Mouse (Mus musculus) limb, embryonic 11.5 days (tissue): ENCODE measurements at regions not wholly inside any gene's neighbourhood (a gene's known extent, or its start where the extent isn't known, plus 50 kb on each side); places are given as distances from the start of the nearest gene placed in this dataset.
A peak's percentile ranks its signal among the peaks of the same experiment; 100 is the strongest.

Source experiments
- ATAC-seq: fragments of 200-750 bp; cut with Nextera tagmentation; 2 replicates; pipeline ENCODE4 v1.8.0; 2017; ENCODE audit warnings: low read depth; ENCODE audit not compliant: insufficient number of reproducible peaks, low FRiP score, low TSS enrichment
- DNase-seq: peaks from one replicate; pipeline ENCODE4 v3.0.0-alpha.2; 2015; ENCODE audit warnings: low spot score
- H3K27ac ChIP-seq: fragments of 300-500 bp; sonication (generic); replicated peaks from 2 replicates; pipeline ENCODE4 v1.5.1; 2014; ENCODE audit warnings: low read depth, mild to moderate bottlenecking, low read length
- H3K27me3 ChIP-seq: fragments of 300-500 bp; sonication (generic); 2 replicates; pipeline ENCODE4 v1.6.1; 2014; ENCODE audit warnings: mild to moderate bottlenecking, low read length, mixed read lengths; ENCODE audit not compliant: control insufficient read depth, insufficient read depth
- H3K36me3 ChIP-seq: fragments of 300-500 bp; sonication (generic); 2 replicates; pipeline ENCODE4 v1.6.1; 2014; ENCODE audit warnings: mild to moderate bottlenecking, low read length, moderate library complexity, mixed read lengths; ENCODE audit not compliant: control insufficient read depth, insufficient read depth
- H3K4me1 ChIP-seq: fragments of 300-500 bp; sonication (generic); 2 replicates; pipeline ENCODE4 v1.6.1; 2014; ENCODE audit warnings: low read length, mixed read lengths; ENCODE audit not compliant: control insufficient read depth, insufficient read depth
- H3K4me2 ChIP-seq: fragments of 300-500 bp; sonication (generic); 2 replicates; pipeline ENCODE4 v1.6.1; 2014; ENCODE audit warnings: low read depth, mild to moderate bottlenecking, moderate library complexity; ENCODE audit not compliant: severe bottlenecking
- H3K4me3 ChIP-seq: fragments of 300-500 bp; sonication (generic); 2 replicates; pipeline ENCODE4 v1.5.1; 2014; ENCODE audit warnings: low read depth, low read length
- H3K9ac ChIP-seq: fragments of 300-500 bp; sonication (generic); 2 replicates; pipeline ENCODE4 v1.6.1; 2014; ENCODE audit warnings: mild to moderate bottlenecking, low read length
- H3K9me3 ChIP-seq: fragments of 300-500 bp; sonication (generic); 2 replicates; pipeline ENCODE4 v1.6.1; 2016; ENCODE audit warnings: low read length; ENCODE audit not compliant: control insufficient read depth
- WGBS: fragments of 180-500 bp; shearing (Covaris S2); extraction: QIAGEN DNeasy Blood & Tissue Kit; methylation state at CpG from one replicate; pipeline ENCODE4 v1.1.7; 2014; 5-methylcytosine and 5-hydroxymethylcytosine counted together

DNA sequence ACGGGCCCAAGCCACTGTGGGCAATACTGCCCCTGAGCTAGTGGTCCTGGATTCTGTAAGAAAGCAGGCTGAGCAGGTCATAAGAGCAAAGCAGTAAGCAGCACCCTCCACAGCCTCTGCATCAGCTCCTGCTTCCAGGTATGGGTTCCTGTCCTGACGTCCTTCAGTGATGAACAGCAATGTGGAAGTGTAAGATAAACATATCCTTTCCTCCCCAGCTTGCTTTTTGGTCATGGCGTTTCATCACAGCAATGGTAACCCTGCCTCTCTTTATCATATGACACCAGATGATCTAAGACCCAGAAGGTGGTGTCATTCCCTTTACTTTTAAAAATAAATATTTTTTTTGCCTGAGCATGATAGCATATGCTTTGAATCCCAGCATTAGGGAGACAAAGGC, 138.9 kb upstream of the Lhx1 start:
- DNase-seq (no peak), ATAC-seq (no peak)
- Histone ChIP-seq H3K9ac (no peak overlapping the region), H3K4me1 (peaks cover 7% of the 10 kb centered on the region), H3K27me3 (no peaks in the 10 kb centered on the region), H3K9me3 (no peaks in the 10 kb centered on the region), H3K27ac (no peak overlapping the region), H3K4me3 (no peak overlapping the region), H3K4me2 (no peak overlapping the region), H3K36me3 (no peaks in the 10 kb centered on the region)
- 70% methylated on average over 3 of the region's 3 CpGs for WGBS

DNA sequence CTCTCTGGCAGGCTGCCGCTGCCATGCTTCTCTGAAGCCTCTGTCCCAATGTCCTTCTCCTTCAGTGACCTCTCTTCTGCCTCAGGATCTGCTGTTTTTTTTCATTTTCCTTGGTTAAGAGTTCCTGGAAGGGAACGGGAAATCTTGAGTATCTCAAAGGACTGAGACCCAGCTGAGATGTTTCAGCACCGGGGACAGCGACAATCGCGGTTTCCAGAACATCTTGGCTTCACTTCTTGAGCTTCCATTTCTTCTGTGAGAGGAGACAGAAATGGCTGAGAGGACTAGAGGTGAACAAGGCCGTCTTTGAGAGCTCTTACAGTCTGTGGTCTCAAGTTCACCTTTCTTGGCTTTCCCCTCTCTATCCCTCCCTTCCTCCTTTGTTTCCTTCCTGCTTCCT, 136.6 kb upstream of the Lhx1 start:
- Histone ChIP-seq H3K36me3 (no peaks in the 10 kb centered on the region), H3K4me3 (no peak overlapping the region), H3K27me3 (no peaks in the 10 kb centered on the region), H3K9ac (no peak overlapping the region), H3K9me3 (no peaks in the 10 kb centered on the region), H3K4me1 (peaks cover 7% of the 10 kb centered on the region), H3K27ac (no peak overlapping the region), H3K4me2 (no peak overlapping the region)
- no peak for ATAC-seq
- WGBS = 14% methylated on average over 7 of the region's 7 CpGs
- DNase-seq = peak; percentile 89

DNA sequence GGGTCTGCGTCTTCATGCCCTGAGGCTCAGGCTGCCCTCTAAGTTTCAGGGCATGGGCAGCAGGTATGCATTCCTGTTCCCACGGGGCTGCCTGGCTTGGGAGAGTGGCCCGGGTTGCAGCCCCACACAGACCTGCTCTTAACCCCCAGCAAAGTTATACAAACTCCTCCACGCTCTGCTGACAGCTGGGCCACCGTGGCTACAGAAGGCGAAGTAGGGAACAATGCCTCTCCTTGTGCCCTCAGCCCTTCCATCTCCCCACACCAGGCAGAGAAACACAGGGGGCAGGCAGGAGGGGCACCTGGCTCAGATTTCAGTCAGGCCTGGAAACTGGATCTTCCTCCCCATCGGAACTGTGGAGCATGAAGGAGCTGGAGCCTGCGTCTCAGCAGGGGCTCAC, 135.5 kb upstream of the Lhx1 start:
- no peak overlapping the region for H3K9ac ChIP-seq
- H3K4me3 ChIP-seq = no peak overlapping the region
- no peaks in the 10 kb centered on the region for H3K36me3 ChIP-seq
- DNase-seq (peak; percentile 47), ATAC-seq (no peak)
- peaks cover 7% of the 10 kb centered on the region for H3K4me1 ChIP-seq
- H3K27ac ChIP-seq = no peak overlapping the region
- WGBS = 26% methylated on average over 8 of the region's 8 CpGs
- H3K9me3 ChIP-seq = no peaks in the 10 kb centered on the region
- H3K27me3 ChIP-seq = no peaks in the 10 kb centered on the region
- no peak overlapping the region for H3K4me2 ChIP-seq

DNA sequence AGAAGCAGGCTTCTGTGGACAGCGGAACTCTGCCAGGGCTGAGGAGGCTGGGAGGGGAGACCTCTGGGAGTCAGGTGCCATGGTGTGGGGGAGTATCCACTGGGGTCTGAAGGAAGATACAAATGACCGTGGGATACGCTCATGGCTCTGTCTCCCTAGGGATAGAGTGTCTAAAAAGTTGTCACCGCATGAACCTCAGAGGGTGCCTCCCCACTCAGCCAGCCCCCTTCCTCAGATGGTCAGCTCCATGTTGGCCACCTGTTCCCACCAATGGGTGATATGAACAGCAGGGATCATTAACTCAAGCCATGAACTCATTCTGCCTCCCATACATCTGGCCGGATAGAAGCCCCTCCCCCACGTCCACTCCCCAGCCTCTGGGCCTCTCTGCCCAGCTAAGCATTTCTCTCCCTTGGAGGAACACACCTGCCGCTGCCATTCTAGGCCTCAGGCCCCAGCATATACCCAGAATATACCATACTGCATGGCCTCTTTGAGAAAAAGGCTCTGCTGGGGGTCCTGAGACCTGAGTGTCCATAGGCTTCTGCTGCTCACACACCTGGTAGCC, 134.1 kb upstream of the Lhx1 start:
- Histone ChIP-seq H3K4me3 (no peak overlapping the region), H3K36me3 (no peaks in the 10 kb centered on the region), H3K4me1 (peaks cover 7% of the 10 kb centered on the region), H3K9ac (no peak overlapping the region), H3K4me2 (no peak overlapping the region), H3K9me3 (no peaks in the 10 kb centered on the region), H3K27me3 (no peaks in the 10 kb centered on the region), H3K27ac (no peak overlapping the region)
- ATAC-seq (no peak), DNase-seq (no peak)
- 75% methylated on average over 7 of the region's 7 CpGs for WGBS

DNA sequence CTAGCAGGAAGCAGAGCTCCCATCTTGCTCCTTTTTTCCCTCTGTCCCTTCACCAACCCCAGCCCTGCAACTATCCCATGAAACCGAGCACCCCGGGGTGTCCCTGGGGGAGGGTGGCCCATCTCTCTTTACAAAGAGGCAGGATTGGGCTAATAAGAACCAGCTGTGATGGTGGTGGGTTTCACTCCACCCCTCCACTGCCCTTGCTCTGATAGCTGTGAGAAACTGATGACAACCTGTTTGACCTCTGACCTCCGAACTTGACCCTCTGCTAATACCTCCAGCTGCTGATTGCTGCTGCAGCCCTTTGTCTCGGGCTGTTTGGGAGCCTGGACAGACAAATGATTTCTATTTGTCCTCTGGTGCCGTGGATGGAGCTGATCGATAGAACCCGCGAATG, 128.1 kb upstream of the Lhx1 start:
- no peaks in the 10 kb centered on the region for H3K4me1 ChIP-seq
- no peaks in the 10 kb centered on the region for H3K27me3 ChIP-seq
- H3K9ac ChIP-seq = no peak overlapping the region
- no peak for ATAC-seq
- no peaks in the 10 kb centered on the region for H3K36me3 ChIP-seq
- no peak overlapping the region for H3K27ac ChIP-seq
- no peak overlapping the region for H3K4me3 ChIP-seq
- 26% methylated on average over 8 of the region's 8 CpGs for WGBS
- DNase-seq = no peak
- no peaks in the 10 kb centered on the region for H3K9me3 ChIP-seq
- no peak overlapping the region for H3K4me2 ChIP-seq

DNA sequence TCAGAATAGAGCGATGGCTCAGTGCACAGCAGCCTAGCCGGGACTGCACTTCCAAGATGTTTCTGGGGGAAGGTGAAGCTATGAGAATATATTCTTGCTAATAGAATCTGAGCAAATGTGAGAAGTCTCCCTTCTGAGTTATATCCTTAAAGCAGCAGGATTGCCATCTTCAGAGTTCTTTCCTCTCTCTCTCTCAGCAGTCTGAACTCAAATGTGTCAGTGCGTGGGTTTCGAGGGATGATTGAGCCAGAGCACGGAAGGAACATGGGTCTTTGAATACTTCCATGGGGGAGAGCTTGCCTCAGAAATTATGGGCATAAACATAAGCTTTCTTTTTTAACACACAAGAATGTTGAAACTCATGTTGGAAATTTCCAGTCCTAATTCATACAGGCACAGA, 123.6 kb upstream of the Lhx1 start:
- Histone ChIP-seq H3K27me3 (0 out of 2 replicates have a peak, but pooled peaks cover 2% of the 10 kb centered on the region), H3K4me2 (no peak overlapping the region), H3K4me3 (no peak overlapping the region), H3K9ac (no peak overlapping the region), H3K4me1 (no peaks in the 10 kb centered on the region), H3K36me3 (no peaks in the 10 kb centered on the region), H3K27ac (no peak overlapping the region), H3K9me3 (no peaks in the 10 kb centered on the region)
- DNase-seq = no peak
- 93% methylated on average over 5 of the region's 5 CpGs for WGBS
- ATAC-seq = no peak

DNA sequence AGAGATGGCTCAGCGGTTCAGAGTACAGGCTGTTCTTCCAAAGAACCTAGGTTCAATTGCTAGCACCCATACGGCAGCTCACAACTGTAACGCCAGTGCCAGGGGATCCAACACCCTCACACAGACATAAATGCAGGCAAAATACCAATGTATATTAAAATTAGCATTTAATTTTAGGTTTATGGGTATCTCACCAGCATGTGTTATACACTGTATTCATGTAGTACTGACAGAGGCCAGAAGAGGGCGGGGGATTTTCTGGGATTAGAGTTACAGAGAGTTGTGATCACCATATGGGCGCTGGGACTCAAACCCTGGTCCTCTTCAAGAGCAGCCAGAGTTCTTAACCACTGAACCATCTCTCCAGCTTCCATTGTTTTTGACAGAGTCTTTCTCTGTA, 121.8 kb upstream of the Lhx1 start:
- H3K27me3 ChIP-seq = peaks cover 8% of the 10 kb centered on the region
- ATAC-seq = no peak
- no peaks in the 10 kb centered on the region for H3K36me3 ChIP-seq
- no peak overlapping the region for H3K9ac ChIP-seq
- no peak for DNase-seq
- peaks cover 2% of the 10 kb centered on the region; the same call in 1 of the 2 replicates for H3K4me1 ChIP-seq
- WGBS = 92% methylated on average over 5 of the region's 5 CpGs
- H3K27ac ChIP-seq = no peak overlapping the region
- no peaks in the 10 kb centered on the region for H3K9me3 ChIP-seq
- no peak overlapping the region for H3K4me2 ChIP-seq
- H3K4me3 ChIP-seq = no peak overlapping the region

DNA sequence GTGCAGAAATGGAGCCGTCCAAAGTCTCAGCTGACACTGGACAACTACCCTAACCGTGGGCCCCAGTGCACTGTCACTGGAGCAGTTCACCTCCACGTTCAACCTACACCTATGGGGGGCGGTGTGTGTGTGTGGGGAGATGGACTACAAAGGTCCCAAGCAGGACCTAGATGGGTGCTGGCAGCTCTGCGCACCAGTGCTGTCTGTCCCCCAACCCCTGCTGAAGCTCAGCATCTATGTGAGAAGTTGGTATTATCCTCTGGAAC, 117.7 kb upstream of the Lhx1 start:
- no peak overlapping the region for H3K27ac ChIP-seq
- 36% methylated on average over 5 of the region's 5 CpGs for WGBS
- H3K36me3 ChIP-seq = no peaks in the 10 kb centered on the region
- no peaks in the 10 kb centered on the region for H3K9me3 ChIP-seq
- DNase-seq (no peak), ATAC-seq (no peak)
- no peak overlapping the region for H3K4me3 ChIP-seq
- no peak overlapping the region; the same call in 1 of the 2 replicates for H3K4me2 ChIP-seq
- H3K27me3 ChIP-seq = peaks cover 16% of the 10 kb centered on the region
- H3K4me1 ChIP-seq = peaks cover 3% of the 10 kb centered on the region; the same call in 1 of the 2 replicates
- no peak overlapping the region; the same call in 1 of the 2 replicates for H3K9ac ChIP-seq
